Mouse (Mus musculus) limb, embryonic 11.5 days (tissue): ENCODE data around the gene Mgat3. TPM values are rescaled to one million over a fixed set of nuclear protein-coding genes. Genes with fewer than 3 reads are reported as not detected.

Experiments
- ATAC-seq: fragments of 200-750 bp; cut with Nextera tagmentation; 2 replicates; pipeline ENCODE4 v1.8.0; 2017; ENCODE audit warnings: low read depth; ENCODE audit not compliant: insufficient number of reproducible peaks, low FRiP score, low TSS enrichment
- DNase-seq: peaks from one replicate; pipeline ENCODE4 v3.0.0-alpha.2; 2015; ENCODE audit warnings: low spot score
- H3K27ac ChIP-seq: fragments of 300-500 bp; sonication (generic); replicated peaks from 2 replicates; pipeline ENCODE4 v1.5.1; 2014; ENCODE audit warnings: low read depth, mild to moderate bottlenecking, low read length
- H3K27me3 ChIP-seq: fragments of 300-500 bp; sonication (generic); 2 replicates; pipeline ENCODE4 v1.6.1; 2014; ENCODE audit warnings: mild to moderate bottlenecking, low read length, mixed read lengths; ENCODE audit not compliant: control insufficient read depth, insufficient read depth
- H3K36me3 ChIP-seq: fragments of 300-500 bp; sonication (generic); 2 replicates; pipeline ENCODE4 v1.6.1; 2014; ENCODE audit warnings: mild to moderate bottlenecking, low read length, moderate library complexity, mixed read lengths; ENCODE audit not compliant: control insufficient read depth, insufficient read depth
- H3K4me1 ChIP-seq: fragments of 300-500 bp; sonication (generic); 2 replicates; pipeline ENCODE4 v1.6.1; 2014; ENCODE audit warnings: low read length, mixed read lengths; ENCODE audit not compliant: control insufficient read depth, insufficient read depth
- H3K4me2 ChIP-seq: fragments of 300-500 bp; sonication (generic); 2 replicates; pipeline ENCODE4 v1.6.1; 2014; ENCODE audit warnings: low read depth, mild to moderate bottlenecking, moderate library complexity; ENCODE audit not compliant: severe bottlenecking
- H3K4me3 ChIP-seq: fragments of 300-500 bp; sonication (generic); 2 replicates; pipeline ENCODE4 v1.5.1; 2014; ENCODE audit warnings: low read depth, low read length
- H3K9ac ChIP-seq: fragments of 300-500 bp; sonication (generic); 2 replicates; pipeline ENCODE4 v1.6.1; 2014; ENCODE audit warnings: mild to moderate bottlenecking, low read length
- H3K9me3 ChIP-seq: fragments of 300-500 bp; sonication (generic); 2 replicates; pipeline ENCODE4 v1.6.1; 2016; ENCODE audit warnings: low read length; ENCODE audit not compliant: control insufficient read depth
- WGBS: fragments of 180-500 bp; shearing (Covaris S2); extraction: QIAGEN DNeasy Blood & Tissue Kit; methylation state at CpG from one replicate; pipeline ENCODE4 v1.1.7; 2014; 5-methylcytosine and 5-hydroxymethylcytosine counted together
- polyA plus RNA-seq: library from polyadenylated mRNA; unstranded; fragments of >200 nt; fragmentation: Nextera tagmentation; extraction: Ambion mirVana; gene quantifications from 2 replicates; pipeline ENCODE4 v1.2.1, GENCODE M21; 2014

Gene Mgat3
- polyA plus RNA-seq, 1 experiment from 2014 or later, result 6.5 TPM

DNA sequence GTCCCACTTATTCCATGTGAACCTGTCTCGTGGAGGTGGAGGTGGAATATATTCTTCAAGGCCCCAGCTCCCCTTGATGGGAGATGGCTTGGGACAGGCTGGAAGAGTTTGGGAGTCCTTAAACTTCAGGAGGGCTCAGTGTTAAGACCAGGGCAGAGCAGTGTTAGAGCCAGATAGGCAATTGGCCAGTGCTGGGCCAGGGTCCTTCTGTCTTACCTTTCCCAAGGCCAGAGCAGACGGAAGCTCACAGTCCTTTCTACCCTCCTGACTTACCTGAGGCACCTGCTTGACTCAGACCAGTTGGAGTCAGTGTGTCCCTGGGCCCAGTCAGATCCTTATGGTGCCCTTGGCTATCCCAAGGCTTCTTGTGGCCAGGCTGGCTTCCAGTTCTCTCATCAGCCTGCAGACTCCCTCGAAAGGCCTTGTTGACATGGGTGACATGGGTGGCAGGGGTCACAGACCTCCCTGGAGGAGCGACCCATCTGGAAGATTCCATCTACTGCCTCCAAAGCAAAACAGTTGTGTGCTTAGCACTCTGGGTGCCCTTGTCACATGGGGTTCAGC lies 11.0 kb upstream of the Mgat3 start:
- Histone ChIP-seq H3K9ac (no peak overlapping the region), H3K36me3 (peaks cover 30% of the 10 kb centered on the region), H3K4me2 (no peak overlapping the region), H3K27me3 (no peaks in the 10 kb centered on the region), H3K4me3 (no peak overlapping the region), H3K4me1 (peaks cover 11% of the 10 kb centered on the region), H3K27ac (no peak overlapping the region), H3K9me3 (no peaks in the 10 kb centered on the region)
- 86% methylated on average over 4 of the region's 4 CpGs for WGBS
- DNase-seq, result no peak
- no peak for ATAC-seq

DNA sequence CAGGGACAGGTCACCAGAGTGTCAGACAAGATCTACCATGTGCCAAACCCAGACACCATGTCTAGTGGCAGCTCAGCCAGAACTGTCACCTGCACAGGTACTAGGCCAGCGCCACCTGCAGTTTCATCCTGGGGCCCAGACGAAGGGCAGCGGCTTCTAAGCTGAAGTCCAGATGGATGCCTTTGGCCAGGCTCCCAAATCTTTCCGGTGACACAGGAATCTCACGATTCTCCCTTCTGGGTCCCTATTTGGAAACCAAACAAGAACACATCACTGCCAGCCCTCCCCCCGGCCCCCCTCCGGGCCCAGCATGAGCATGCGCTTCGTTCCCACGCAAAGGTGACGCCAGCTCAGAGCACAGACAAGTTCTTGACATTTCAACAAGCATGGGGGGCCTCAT lies 10.2 kb upstream of the Mgat3 start:
- 87% methylated on average over 11 of the region's 11 CpGs for WGBS
- Histone ChIP-seq H3K4me1 (peaks cover 9% of the 10 kb centered on the region), H3K27me3 (no peaks in the 10 kb centered on the region), H3K9me3 (no peaks in the 10 kb centered on the region), H3K27ac (no peak overlapping the region), H3K36me3 (peaks cover 23% of the 10 kb centered on the region), H3K4me2 (no peak overlapping the region), H3K9ac (no peak overlapping the region), H3K4me3 (no peak overlapping the region)
- no peak for DNase-seq
- ATAC-seq, result no peak

DNA sequence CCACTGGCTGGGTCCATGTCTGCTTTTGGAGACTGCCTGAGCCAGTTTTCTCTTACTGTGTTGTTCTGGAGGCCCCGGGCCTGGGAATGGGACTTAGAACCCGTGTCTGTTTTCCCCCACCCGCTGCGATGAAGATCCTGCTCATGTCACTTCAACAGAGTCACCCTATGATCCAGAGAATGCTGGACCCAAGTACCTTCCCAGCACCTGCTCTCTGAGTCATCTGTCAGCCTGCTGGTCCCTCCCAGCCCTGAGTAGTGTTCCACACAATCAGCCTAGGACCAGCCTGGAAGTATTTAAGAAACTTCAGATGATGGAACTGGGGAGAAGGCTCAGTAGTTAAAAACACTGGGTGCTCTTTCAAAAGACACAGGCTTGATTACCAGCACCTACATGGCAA lies 9.8 kb upstream of the Mgat3 start:
- ATAC-seq (no peak), DNase-seq (no peak)
- no peaks in the 10 kb centered on the region for H3K27me3 ChIP-seq
- H3K9me3 ChIP-seq, result no peaks in the 10 kb centered on the region
- H3K4me3 ChIP-seq, result no peak overlapping the region
- no peak overlapping the region for H3K4me2 ChIP-seq
- H3K9ac ChIP-seq, result no peak overlapping the region
- H3K27ac ChIP-seq, result no peak overlapping the region
- WGBS, result 93% methylated on average over 4 of the region's 4 CpGs
- H3K4me1 ChIP-seq, result peaks cover 5% of the 10 kb centered on the region
- H3K36me3 ChIP-seq, result peaks cover 21% of the 10 kb centered on the region

DNA sequence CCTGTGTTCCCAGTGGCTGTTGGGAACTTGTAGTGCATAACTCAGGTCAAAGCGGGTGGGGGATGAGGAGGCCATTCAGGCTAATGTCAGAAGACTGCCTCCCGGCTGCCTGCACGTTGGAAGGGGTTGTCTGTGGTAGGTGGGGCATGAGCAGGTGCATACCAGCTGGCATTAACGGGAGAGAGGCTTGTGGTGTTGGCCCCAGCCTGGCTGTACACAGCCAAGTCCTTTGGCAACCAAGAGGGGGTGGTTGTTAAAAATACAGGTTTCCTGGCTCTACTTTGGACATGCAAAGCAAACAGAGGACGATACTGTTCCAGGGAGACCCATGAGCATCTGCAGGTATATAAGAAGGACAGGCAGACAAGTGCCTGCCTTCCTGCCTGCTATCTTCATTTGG lies 8.1 kb upstream of the Mgat3 start:
- H3K4me3 ChIP-seq, result no peak overlapping the region
- H3K27me3 ChIP-seq, result no peaks in the 10 kb centered on the region
- ATAC-seq (no peak), DNase-seq (no peak)
- peaks cover 2% of the 10 kb centered on the region; the same call in 1 of the 2 replicates for H3K4me1 ChIP-seq
- peaks cover 10% of the 10 kb centered on the region; the same call in 1 of the 2 replicates for H3K36me3 ChIP-seq
- no peaks in the 10 kb centered on the region for H3K9me3 ChIP-seq
- H3K9ac ChIP-seq, result no peak overlapping the region
- WGBS, result 63% methylated on average over 5 of the region's 5 CpGs
- H3K4me2 ChIP-seq, result no peak overlapping the region
- H3K27ac ChIP-seq, result no peak overlapping the region

DNA sequence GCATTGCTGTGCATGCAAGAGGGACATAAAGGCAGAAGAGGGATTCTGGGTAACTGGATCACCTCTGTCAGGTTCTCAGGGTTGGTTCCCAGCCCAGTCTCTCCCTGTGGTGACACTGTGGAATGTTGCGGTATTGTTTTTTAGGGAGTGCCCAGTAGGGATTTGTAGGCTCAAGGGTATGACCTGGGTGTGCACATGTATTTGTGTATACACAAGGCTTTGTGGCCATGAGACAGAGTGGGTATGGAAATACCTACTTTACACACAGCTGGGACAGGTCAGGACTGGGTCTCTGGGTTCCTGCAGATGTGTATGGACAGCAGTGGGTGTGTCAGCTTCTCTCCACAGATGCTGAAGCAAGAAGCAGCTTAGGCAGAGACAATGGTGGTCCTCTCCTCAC lies 4.0 kb upstream of the Mgat3 start:
- no peak for ATAC-seq
- Histone ChIP-seq H3K4me2 (no peak overlapping the region), H3K4me1 (peaks cover 10% of the 10 kb centered on the region), H3K27me3 (no peaks in the 10 kb centered on the region), H3K9me3 (no peaks in the 10 kb centered on the region), H3K9ac (no peak overlapping the region), H3K36me3 (no peaks in the 10 kb centered on the region), H3K27ac (no peak overlapping the region), H3K4me3 (no peak overlapping the region)
- 97% methylated on average over 1 of the region's 1 CpGs for WGBS
- no peak for DNase-seq

DNA sequence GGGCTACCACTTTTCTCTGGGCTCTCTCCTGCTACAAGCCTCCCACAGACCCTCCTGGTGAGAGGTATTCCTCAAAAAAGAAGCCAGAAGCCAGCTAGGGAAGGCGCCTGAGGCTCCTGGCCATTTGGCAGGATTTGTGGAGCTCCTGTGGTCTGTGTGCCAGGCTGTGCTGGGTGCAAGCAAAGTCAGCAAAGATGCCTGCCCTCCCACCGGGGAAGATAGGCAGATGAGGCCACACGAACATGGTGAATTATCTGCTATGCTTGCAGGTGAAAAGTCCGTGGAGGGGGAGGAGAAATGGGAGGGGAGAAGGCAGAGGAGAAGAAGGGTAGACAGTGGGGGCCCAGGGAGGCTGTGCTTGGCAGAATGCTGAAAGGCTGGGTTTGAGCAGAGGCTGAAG lies 3.2 kb upstream of the Mgat3 start:
- ATAC-seq, result no peak
- Histone ChIP-seq H3K27ac (no peak overlapping the region), H3K4me1 (peaks cover 18% of the 10 kb centered on the region), H3K4me3 (no peak overlapping the region), H3K36me3 (no peaks in the 10 kb centered on the region), H3K4me2 (no peak overlapping the region), H3K9ac (no peak overlapping the region), H3K27me3 (no peaks in the 10 kb centered on the region), H3K9me3 (no peaks in the 10 kb centered on the region)
- DNase-seq, result no peak
- WGBS, result 55% methylated on average over 4 of the region's 4 CpGs

DNA sequence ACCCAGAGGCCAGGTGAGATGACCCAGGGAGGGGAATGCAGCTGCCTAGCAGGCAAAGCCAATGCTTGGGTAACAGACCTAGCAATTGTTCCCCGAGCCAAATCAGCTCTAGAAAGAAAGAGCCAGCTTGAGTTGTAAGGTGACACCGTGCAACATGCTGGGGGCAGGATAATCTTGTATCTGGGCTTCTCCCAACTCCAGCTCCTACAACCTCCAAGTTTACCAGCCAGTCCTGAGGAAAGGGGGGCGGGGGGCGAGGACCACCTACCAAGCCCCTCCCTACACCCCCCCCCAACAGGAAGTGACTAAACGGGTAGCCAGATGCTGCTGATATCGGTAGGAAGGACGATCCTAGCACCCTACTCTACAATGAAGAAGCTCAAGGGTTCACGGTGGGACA lies 2.2 kb upstream of the Mgat3 start:
- ATAC-seq (no peak), DNase-seq (peak; percentile 49)
- WGBS, result 5% methylated on average over 8 of the region's 8 CpGs
- H3K36me3 ChIP-seq, result no peaks in the 10 kb centered on the region
- no peak overlapping the region for H3K27ac ChIP-seq
- no peak overlapping the region for H3K4me3 ChIP-seq
- peak overlapping the region; percentile 3; the same call in 1 of the 2 replicates for H3K4me2 ChIP-seq
- H3K4me1 ChIP-seq, result peaks cover 20% of the 10 kb centered on the region
- H3K9ac ChIP-seq, result no peak overlapping the region
- no peaks in the 10 kb centered on the region for H3K9me3 ChIP-seq
- no peaks in the 10 kb centered on the region for H3K27me3 ChIP-seq

DNA sequence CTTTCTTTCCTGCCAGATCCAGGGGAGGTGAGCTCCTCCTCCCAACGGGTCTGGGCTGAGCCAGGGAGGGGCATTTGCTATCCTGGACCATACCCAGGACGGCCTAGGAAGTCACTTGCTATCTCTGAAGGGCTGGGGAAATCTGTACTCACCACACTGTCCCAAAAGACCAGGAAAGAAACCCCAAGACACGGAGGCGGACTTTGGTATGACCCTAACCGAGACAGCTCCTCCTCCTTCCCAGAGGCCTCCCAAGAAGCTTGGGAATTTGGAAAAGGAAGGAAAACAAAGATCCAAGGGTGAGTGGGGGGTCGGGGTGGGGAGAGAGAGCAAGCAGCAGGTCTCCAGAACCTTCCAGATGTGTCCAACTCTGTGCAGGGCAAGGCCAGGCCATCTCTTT lies 1.7 kb upstream of the Mgat3 start:
- Histone ChIP-seq H3K4me3 (no peak overlapping the region), H3K27ac (no peak overlapping the region), H3K4me1 (peaks cover 20% of the 10 kb centered on the region), H3K9ac (no peak overlapping the region), H3K4me2 (peak overlapping the region; percentile 3; the same call in 1 of the 2 replicates), H3K36me3 (no peaks in the 10 kb centered on the region), H3K9me3 (no peaks in the 10 kb centered on the region), H3K27me3 (no peaks in the 10 kb centered on the region)
- 18% methylated on average over 6 of the region's 6 CpGs for WGBS
- DNase-seq, result no peak
- no peak for ATAC-seq
